In the genomic region with DNA sequence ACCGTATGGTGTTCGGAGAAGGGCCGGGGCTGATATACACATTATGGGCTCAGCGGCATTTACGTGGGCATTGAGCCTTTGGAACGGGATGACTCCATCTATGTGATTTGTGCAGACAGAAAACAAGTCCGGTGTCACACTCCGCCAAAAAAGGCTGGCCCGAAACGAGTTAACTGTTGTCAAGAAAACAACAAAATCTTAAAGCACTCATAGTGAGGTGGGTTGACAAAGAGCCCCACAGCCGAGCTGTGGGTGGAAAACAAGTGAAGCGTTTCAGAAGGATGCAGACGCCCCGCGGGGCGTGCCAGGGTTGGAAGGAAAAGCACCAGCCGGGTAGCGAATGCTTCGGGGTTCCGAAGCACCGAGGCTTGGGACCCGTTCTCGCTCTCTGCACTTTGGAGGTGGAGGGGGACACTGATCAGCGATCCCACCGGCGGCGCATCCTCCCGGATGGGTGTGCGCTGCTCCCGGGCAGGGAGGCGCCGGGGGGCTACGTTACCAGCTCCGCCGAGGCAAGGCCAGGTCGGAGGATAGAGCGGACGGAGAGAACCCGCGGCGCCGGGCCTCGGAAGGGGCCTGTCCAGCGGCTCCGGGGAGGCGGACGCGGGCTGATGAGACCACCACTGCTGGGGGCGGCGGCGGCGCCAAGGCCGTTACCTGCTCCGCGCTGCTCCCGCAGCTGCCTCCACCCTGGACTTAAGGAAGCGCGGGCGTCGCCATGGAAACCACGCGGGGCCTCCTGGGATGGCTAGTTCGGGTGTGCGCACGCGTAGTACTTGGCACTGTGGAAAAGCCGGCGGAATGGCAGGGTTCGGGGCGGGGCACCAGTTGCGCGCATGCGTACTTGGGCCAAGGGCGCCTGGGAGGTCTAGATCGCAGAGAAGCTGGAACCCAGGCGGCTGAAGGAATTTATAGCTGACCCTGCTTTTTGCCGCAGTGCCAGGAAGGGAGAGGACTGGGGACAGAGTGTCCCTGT, we compare ENCODE assay signal across 1 mouse cellular context.
TF ChIP-seq lines count a peak whose summit lies in the region.

A gene (minus strand): TSS at position 741 of the 976 bp plus-strand sequence.

TF ChIP-seq in CH12.LX, 34 proteins besides CTCF, POLR2A, EP300 and RAD21 (continued from another document):
- TF ChIP-seq RCOR1 (conservative IDR thresholded peaks at IDR 0.05; ENCODE audit: low read depth, low read length) (no peak), USF2 (conservative IDR thresholded peaks at IDR 0.05; ENCODE audit: low read depth, low read length) (no peak), MEF2A (IDR thresholded peaks at IDR 0.05; ENCODE audit: borderline replicate concordance, low read depth, low read length) (no peak)
